Mouse (Mus musculus): ENCODE measurements around the gene Tmem8.
"Not testable (repeated sequence)": the region's sequence is repeated elsewhere in the genome, so short reads cannot be mapped to it uniquely, and the experiment has no call there.

Gene Tmem8

GRCm38 (mm10) chr17:26113181-26113948 lies at the start of gene Tmem8:
Tmem8 (plus strand) TSS chr17:26113299.
- DNase-seq, result peak; percentile 84

GRCm38 (mm10) chr17:26064916-26065315 lies 48.2 kb upstream of the Tmem8 start:
- no peak for DNase-seq

GRCm38 (mm10) chr17:26066488-26067020 lies 46.5 kb upstream of the Tmem8 start:
- DNase-seq, result no peak

- no peak for DNase-seq
These were observed 44.9 kb upstream of the Tmem8 start for GRCm38 (mm10) chr17:26068024-26068830.

- DNase-seq, result peak; percentile 75
These were observed 44.0 kb upstream of the Tmem8 start, which contains the start of gene Rab11fip3 for GRCm38 (mm10) chr17:26068831-26069739. Rab11fip3 (minus strand) TSS chr17:26069555.

GRCm38 (mm10) chr17:26070136-26070535 lies 43.0 kb upstream of the Tmem8 start:
- DNase-seq, result no peak

- no peak for DNase-seq
These were observed 37.9 kb upstream of the Tmem8 start for GRCm38 (mm10) chr17:26075246-26075645.

GRCm38 (mm10) chr17:26078851-26079250 lies 34.2 kb upstream of the Tmem8 start:
- DNase-seq, result no peak

GRCm38 (mm10) chr17:26080867-26081266 lies 32.2 kb upstream of the Tmem8 start:
- no peak for DNase-seq

- DNase-seq, result no peak
These were observed 26.0 kb upstream of the Tmem8 start for GRCm38 (mm10) chr17:26087059-26087564.

- peak; percentile 96 for DNase-seq
These were observed 23.0 kb upstream of the Tmem8 start, which contains the start of gene Decr2 for GRCm38 (mm10) chr17:26089905-26090632. Decr2 (minus strand) TSS chr17:26090337.

- no peak for DNase-seq
These were observed 18.5 kb upstream of the Tmem8 start for GRCm38 (mm10) chr17:26094531-26095110.

GRCm38 (mm10) chr17:26095121-26095740 lies 17.9 kb upstream of the Tmem8 start, which contains the start of gene Nme4:
Nme4 (minus strand) TSS chr17:26095602.
- no peak for DNase-seq

GRCm38 (mm10) chr17:26098461-26098860 lies 14.6 kb upstream of the Tmem8 start:
- no peak for DNase-seq

GRCm38 (mm10) chr17:26099316-26099715 lies 13.8 kb upstream of the Tmem8 start:
- not testable (repeated sequence) for DNase-seq

GRCm38 (mm10) chr17:26100166-26100565 lies 12.9 kb upstream of the Tmem8 start:
- DNase-seq, result no peak

GRCm38 (mm10) chr17:26101478-26101877 lies 11.6 kb upstream of the Tmem8 start:
- peak; percentile 83 for DNase-seq

- no peak for DNase-seq
These were observed 7.5 kb upstream of the Tmem8 start for GRCm38 (mm10) chr17:26105619-26106018.

GRCm38 (mm10) chr17:26110156-26110555 lies 2.9 kb upstream of the Tmem8 start:
- DNase-seq, result no peak

GRCm38 (mm10) chr17:26111024-26111423 lies 2.1 kb upstream of the Tmem8 start:
- no peak for DNase-seq

- no peak for DNase-seq
These were observed 1.4 kb upstream of the Tmem8 start for GRCm38 (mm10) chr17:26111722-26112121.
